Mouse (Mus musculus) T-helper 17 cell (primary cell): Measurements from ENCODE around the gene Emc7.

ENCODE experiments used
- in situ Hi-C, 2 experiments: fragments of 300-600 bp; cut with MboI, MseI; formaldehyde crosslinking; loops; 1 replicate in 1 of 2; 2 replicates in 1 of 2; pipeline ENCODE4 v1.15.1; 2025; ENCODE audit warnings: high pct_unique_total_duplicates in 2 of 2

The Emc7 gene

GRCm38 (mm10) chr2:112517218-112517617 lies 62.4 kb downstream of the Emc7 start:
- in situ Hi-C loops: no loop called here

GRCm38 (mm10) chr2:112518541-112518940 lies 63.7 kb downstream of the Emc7 start:
- in situ Hi-C loops: no loop called here

GRCm38 (mm10) chr2:112520526-112521482 lies 66.0 kb downstream of the Emc7 start:
- in situ Hi-C loops: no loop called here
